Mouse (Mus musculus): ENCODE data around the gene Uba7. TPM values are rescaled to one million over a fixed set of nuclear protein-coding genes. Genes with fewer than 3 reads are reported as not detected.
A peak's percentile ranks its signal among the peaks of the same experiment; 100 is the strongest.

Uba7 gene
- total RNA-seq, 4 experiments from 2014 or later: 8.8 to 20.8 (median 13.5) TPM

GRCm38 (mm10) chr9:107961881-107962280 lies 13.4 kb upstream of the Uba7 start:
- no peak for DNase-seq (ENCODE audit: low spot score)

- no peak for DNase-seq (ENCODE audit: low spot score)
Measured at GRCm38 (mm10) chr9:107962916-107963315, 12.4 kb upstream of the Uba7 start.

GRCm38 (mm10) chr9:107963700-107964099 lies 11.6 kb upstream of the Uba7 start:
- DNase-seq (ENCODE audit: low spot score): peak; percentile 74

- no peak for DNase-seq (ENCODE audit: low spot score)
Measured at GRCm38 (mm10) chr9:107964681-107965080, 10.6 kb upstream of the Uba7 start.

- DNase-seq (ENCODE audit: low spot score): no peak
Measured at GRCm38 (mm10) chr9:107966676-107967075, 8.6 kb upstream of the Uba7 start.

- no peak for DNase-seq (ENCODE audit: low spot score)
Measured at GRCm38 (mm10) chr9:107967437-107967836, 7.9 kb upstream of the Uba7 start.

- no peak for DNase-seq (ENCODE audit: low spot score)
Measured at GRCm38 (mm10) chr9:107968531-107968930, 6.8 kb upstream of the Uba7 start.

GRCm38 (mm10) chr9:107970311-107970710 lies 5.0 kb upstream of the Uba7 start:
- DNase-seq (ENCODE audit: low spot score): no peak

- peak; percentile 58 for DNase-seq (ENCODE audit: low spot score)
Measured at GRCm38 (mm10) chr9:107971690-107972541, 3.4 kb upstream of the Uba7 start.

GRCm38 (mm10) chr9:107974491-107975171 lies 674 bp upstream of the Uba7 start:
- DNase-seq (ENCODE audit: low spot score): no peak

GRCm38 (mm10) chr9:107978815-107979214 lies 3.5 kb downstream of the Uba7 start:
- DNase-seq (ENCODE audit: low spot score): no peak

GRCm38 (mm10) chr9:107981684-107982605 lies 6.6 kb downstream of the Uba7 start:
- no peak for DNase-seq (ENCODE audit: low spot score)

- DNase-seq (ENCODE audit: low spot score): peak; percentile 88
Measured at GRCm38 (mm10) chr9:107982681-107983346, 7.5 kb downstream of the Uba7 start, which contains the start of gene Gm20661. Gene Gm20661, plus strand, starts transcription at chr9:107983058.

GRCm38 (mm10) chr9:107983421-107983890 lies 8.2 kb downstream of the Uba7 start:
- peak; percentile 92 for DNase-seq (ENCODE audit: low spot score)

GRCm38 (mm10) chr9:107984052-107984753 lies 8.9 kb downstream of the Uba7 start:
- no peak for DNase-seq (ENCODE audit: low spot score)

- no peak for DNase-seq (ENCODE audit: low spot score)
Measured at GRCm38 (mm10) chr9:107984754-107985055, 9.4 kb downstream of the Uba7 start.

- peak; percentile 90 for DNase-seq (ENCODE audit: low spot score)
Measured at GRCm38 (mm10) chr9:107985131-107986119, 10.1 kb downstream of the Uba7 start, which contains the start of gene Inka1. Gene Inka1, minus strand, starts transcription at chr9:107985879.

GRCm38 (mm10) chr9:107986376-107986775 lies 11.1 kb downstream of the Uba7 start:
- DNase-seq (ENCODE audit: low spot score): peak; percentile 86

- no peak for DNase-seq (ENCODE audit: low spot score)
Measured at GRCm38 (mm10) chr9:107987950-107988349, 12.6 kb downstream of the Uba7 start.

Data from heart, adult 8-10 months (tissue).